Mouse (Mus musculus) embryonic facial prominence, embryonic 13.5 days (tissue): ENCODE results near the gene Rprml. TPM values are rescaled to one million over a fixed set of nuclear protein-coding genes. Genes with fewer than 3 reads are reported as not detected.

Source experiments
- ATAC-seq: fragments of 200-750 bp; cut with Nextera tagmentation; 2 replicates; pipeline ENCODE4 v1.8.0; 2017; ENCODE audit warnings: low read depth; ENCODE audit not compliant: insufficient number of reproducible peaks, insufficient read depth, low FRiP score, low TSS enrichment
- H3K27ac ChIP-seq: fragments of 300-500 bp; sonication (generic); 2 replicates; pipeline ENCODE4 v1.5.1; 2015; ENCODE audit warnings: moderate library complexity, mild to moderate bottlenecking, inconsistent platforms
- H3K27me3 ChIP-seq: fragments of 300-500 bp; sonication (generic); 2 replicates; pipeline ENCODE4 v1.6.1; 2015; ENCODE audit warnings: mild to moderate bottlenecking, inconsistent platforms
- H3K36me3 ChIP-seq: fragments of 300-500 bp; sonication (generic); 2 replicates; pipeline ENCODE4 v1.6.1; 2015; ENCODE audit warnings: mild to moderate bottlenecking, inconsistent platforms
- H3K4me1 ChIP-seq: fragments of 300-500 bp; sonication (generic); 2 replicates; pipeline ENCODE4 v1.6.1; 2015; ENCODE audit warnings: inconsistent platforms
- H3K4me2 ChIP-seq: fragments of 300-500 bp; sonication (generic); 2 replicates; pipeline ENCODE4 v1.6.1; 2015; ENCODE audit warnings: moderate library complexity, mild to moderate bottlenecking, inconsistent platforms
- H3K4me3 ChIP-seq: fragments of 300-500 bp; sonication (generic); 2 replicates; pipeline ENCODE4 v1.5.1; 2015; ENCODE audit warnings: mild to moderate bottlenecking, inconsistent platforms
- H3K9ac ChIP-seq: fragments of 300-500 bp; sonication (generic); 2 replicates; pipeline ENCODE4 v1.6.1; 2015; ENCODE audit warnings: mild to moderate bottlenecking, inconsistent platforms
- H3K9me3 ChIP-seq: fragments of 300-500 bp; sonication (generic); 2 replicates; pipeline ENCODE4 v1.6.1; 2016; ENCODE audit warnings: inconsistent platforms
- WGBS: fragments of 180-500 bp; shearing (Covaris S2); methylation state at CpG from one replicate; pipeline ENCODE4 v1.1.7; 2015; ENCODE audit warnings: mixed read lengths; 5-methylcytosine and 5-hydroxymethylcytosine counted together
- polyA plus RNA-seq: library from polyadenylated mRNA; unstranded; fragments of >200 nt; fragmentation: Nextera tagmentation; extraction: Ambion mirVana; gene quantifications from 2 replicates; pipeline ENCODE4 v1.2.1, GENCODE M21; 2015

The Rprml gene
- 1.2 and 2.3 TPM in 2 replicates for polyA plus RNA-seq

- H3K9me3 ChIP-seq = no peaks in the 10 kb centered on the region
- peak within 1 kb of the TSS; percentile 82 for H3K4me2 ChIP-seq
- under 1% methylated on average over 71 of the region's 71 CpGs for WGBS
- peaks cover 91% of the 10 kb centered on the region for H3K27me3 ChIP-seq
- no peak within 1 kb of the TSS for H3K27ac ChIP-seq
- H3K4me1 ChIP-seq = peaks cover 24% of the 10 kb centered on the region
- H3K36me3 ChIP-seq = no peaks in the 10 kb centered on the region
- ATAC-seq = no peak
- peak within 1 kb of the TSS; percentile 47 for H3K4me3 ChIP-seq
- peak within 1 kb of the TSS; percentile 63 for H3K9ac ChIP-seq
Observed at GRCm38 (mm10) chr11:103649301-103649982, at the start of gene Rprml. Rprml (plus strand) TSS chr11:103649570.

GRCm38 (mm10) chr11:103606611-103607010, 42.8 kb upstream of the Rprml start:
- no peaks in the 10 kb centered on the region for H3K9me3 ChIP-seq
- WGBS = 59% methylated on average over 5 of the region's 5 CpGs
- ATAC-seq = no peak
- no peaks in the 10 kb centered on the region for H3K36me3 ChIP-seq
- H3K4me3 ChIP-seq = no peak overlapping the region
- no peak overlapping the region for H3K4me2 ChIP-seq
- no peaks in the 10 kb centered on the region for H3K4me1 ChIP-seq
- H3K27ac ChIP-seq = no peak overlapping the region
- H3K27me3 ChIP-seq = no peaks in the 10 kb centered on the region
- no peak overlapping the region for H3K9ac ChIP-seq

- WGBS = 85% methylated on average over 2 of the region's 2 CpGs
- Histone ChIP-seq H3K4me1 (no peaks in the 10 kb centered on the region), H3K4me3 (no peak overlapping the region), H3K4me2 (no peak overlapping the region), H3K9ac (no peak overlapping the region), H3K9me3 (no peaks in the 10 kb centered on the region), H3K36me3 (no peaks in the 10 kb centered on the region), H3K27ac (no peak overlapping the region), H3K27me3 (0 out of 2 replicates have a peak, but pooled peaks cover 2% of the 10 kb centered on the region)
- ATAC-seq = no peak
Observed at GRCm38 (mm10) chr11:103610772-103611171, 38.6 kb upstream of the Rprml start.

GRCm38 (mm10) chr11:103621040-103621439, 28.3 kb upstream of the Rprml start, which contains the start of gene Gm884:
Gm884 (minus strand) TSS chr11:103621140.
- no peak for ATAC-seq
- WGBS = 86% methylated on average over 9 of the region's 9 CpGs

GRCm38 (mm10) chr11:103627453-103627852, 21.9 kb upstream of the Rprml start:
- Histone ChIP-seq H3K4me3 (no peak overlapping the region), H3K9ac (no peak overlapping the region), H3K36me3 (no peaks in the 10 kb centered on the region), H3K9me3 (no peaks in the 10 kb centered on the region), H3K4me1 (no peaks in the 10 kb centered on the region), H3K27ac (no peak overlapping the region), H3K4me2 (no peak overlapping the region), H3K27me3 (no peaks in the 10 kb centered on the region)
- 85% methylated on average over 23 of the region's 23 CpGs for WGBS
- ATAC-seq = no peak

More at GRCm38 (mm10) chr11:103621040-103621439, 28.3 kb upstream of the Rprml start, which contains the start of gene Gm884:
- H3K36me3 ChIP-seq = no peaks in the 10 kb centered on the region
- H3K4me2 ChIP-seq = no peak within 1 kb of the TSS
- H3K27me3 ChIP-seq = no peaks in the 10 kb centered on the region
- H3K9me3 ChIP-seq = no peaks in the 10 kb centered on the region
- H3K9ac ChIP-seq = no peak within 1 kb of the TSS
- no peak within 1 kb of the TSS for H3K27ac ChIP-seq
- H3K4me3 ChIP-seq = no peak within 1 kb of the TSS
- H3K4me1 ChIP-seq = no peaks in the 10 kb centered on the region

GRCm38 (mm10) chr11:103634806-103635205, 14.6 kb upstream of the Rprml start:
- 86% methylated on average over 7 of the region's 7 CpGs for WGBS
- H3K4me3 ChIP-seq = no peak overlapping the region
- no peak overlapping the region for H3K4me2 ChIP-seq
- no peaks in the 10 kb centered on the region for H3K9me3 ChIP-seq
- no peak overlapping the region for H3K9ac ChIP-seq
- no peak for ATAC-seq
- H3K27ac ChIP-seq = no peak overlapping the region
- no peaks in the 10 kb centered on the region for H3K36me3 ChIP-seq
- H3K4me1 ChIP-seq = no peaks in the 10 kb centered on the region
- peaks cover 17% of the 10 kb centered on the region for H3K27me3 ChIP-seq

GRCm38 (mm10) chr11:103635481-103635880, 13.9 kb upstream of the Rprml start:
- H3K36me3 ChIP-seq = no peaks in the 10 kb centered on the region
- H3K4me1 ChIP-seq = no peaks in the 10 kb centered on the region
- H3K27me3 ChIP-seq = peaks cover 24% of the 10 kb centered on the region
- ATAC-seq = no peak
- H3K9ac ChIP-seq = no peak overlapping the region
- H3K4me2 ChIP-seq = no peak overlapping the region
- no peak overlapping the region for H3K4me3 ChIP-seq
- no peaks in the 10 kb centered on the region for H3K9me3 ChIP-seq
- no peak overlapping the region for H3K27ac ChIP-seq
- WGBS = 76% methylated on average over 3 of the region's 3 CpGs

GRCm38 (mm10) chr11:103636261-103636660, 13.1 kb upstream of the Rprml start:
- H3K9me3 ChIP-seq = no peaks in the 10 kb centered on the region
- no peak for ATAC-seq
- H3K27me3 ChIP-seq = peaks cover 32% of the 10 kb centered on the region
- H3K4me3 ChIP-seq = no peak overlapping the region
- H3K9ac ChIP-seq = no peak overlapping the region
- no peaks in the 10 kb centered on the region for H3K4me1 ChIP-seq
- H3K4me2 ChIP-seq = no peak overlapping the region
- WGBS = 79% methylated on average over 6 of the region's 6 CpGs
- H3K27ac ChIP-seq = no peak overlapping the region
- no peaks in the 10 kb centered on the region for H3K36me3 ChIP-seq

- peak within 1 kb of the TSS; percentile 28; the same call in 1 of the 2 replicates for H3K4me2 ChIP-seq
- no peaks in the 10 kb centered on the region for H3K36me3 ChIP-seq
- H3K4me1 ChIP-seq = no peaks in the 10 kb centered on the region
- H3K9me3 ChIP-seq = no peaks in the 10 kb centered on the region
- peaks cover 34% of the 10 kb centered on the region for H3K27me3 ChIP-seq
- 76% methylated on average over 3 of the region's 3 CpGs for WGBS
- ATAC-seq = no peak
- no peak within 1 kb of the TSS for H3K4me3 ChIP-seq
- no peak within 1 kb of the TSS for H3K27ac ChIP-seq
- H3K9ac ChIP-seq = no peak within 1 kb of the TSS
Observed at GRCm38 (mm10) chr11:103638790-103639189, 10.6 kb upstream of the Rprml start, which contains the start of gene Lyzl6. Lyzl6 (minus strand) TSS chr11:103638890.

GRCm38 (mm10) chr11:103639407-103639946, 9.9 kb upstream of the Rprml start:
- H3K36me3 ChIP-seq = no peaks in the 10 kb centered on the region
- no peak overlapping the region for H3K9ac ChIP-seq
- ATAC-seq = no peak
- peaks cover 34% of the 10 kb centered on the region for H3K27me3 ChIP-seq
- 4% methylated on average over 10 of the region's 10 CpGs for WGBS
- no peaks in the 10 kb centered on the region for H3K4me1 ChIP-seq
- no peaks in the 10 kb centered on the region for H3K9me3 ChIP-seq
- H3K4me3 ChIP-seq = no peak overlapping the region
- H3K4me2 ChIP-seq = peak overlapping the region; percentile 28; the same call in 1 of the 2 replicates
- no peak overlapping the region for H3K27ac ChIP-seq

GRCm38 (mm10) chr11:103643211-103643610, 6.2 kb upstream of the Rprml start:
- ATAC-seq = no peak
- Histone ChIP-seq H3K27ac (no peak overlapping the region), H3K36me3 (no peaks in the 10 kb centered on the region), H3K4me3 (no peak overlapping the region), H3K9ac (no peak overlapping the region), H3K27me3 (peaks cover 58% of the 10 kb centered on the region), H3K4me2 (no peak overlapping the region), H3K4me1 (peaks cover 4% of the 10 kb centered on the region; the same call in 1 of the 2 replicates), H3K9me3 (no peaks in the 10 kb centered on the region)
- WGBS = 45% methylated on average over 9 of the region's 9 CpGs

GRCm38 (mm10) chr11:103645731-103646130, 3.6 kb upstream of the Rprml start:
- Histone ChIP-seq H3K4me1 (peaks cover 24% of the 10 kb centered on the region), H3K27me3 (peaks cover 61% of the 10 kb centered on the region), H3K4me2 (no peak overlapping the region), H3K4me3 (no peak overlapping the region), H3K36me3 (no peaks in the 10 kb centered on the region), H3K27ac (no peak overlapping the region), H3K9me3 (no peaks in the 10 kb centered on the region), H3K9ac (no peak overlapping the region)
- ATAC-seq = no peak
- 57% methylated on average over 8 of the region's 8 CpGs for WGBS
